Mouse (Mus musculus): Measurements from ENCODE around the gene Pfkm.

The Pfkm gene

DNA sequence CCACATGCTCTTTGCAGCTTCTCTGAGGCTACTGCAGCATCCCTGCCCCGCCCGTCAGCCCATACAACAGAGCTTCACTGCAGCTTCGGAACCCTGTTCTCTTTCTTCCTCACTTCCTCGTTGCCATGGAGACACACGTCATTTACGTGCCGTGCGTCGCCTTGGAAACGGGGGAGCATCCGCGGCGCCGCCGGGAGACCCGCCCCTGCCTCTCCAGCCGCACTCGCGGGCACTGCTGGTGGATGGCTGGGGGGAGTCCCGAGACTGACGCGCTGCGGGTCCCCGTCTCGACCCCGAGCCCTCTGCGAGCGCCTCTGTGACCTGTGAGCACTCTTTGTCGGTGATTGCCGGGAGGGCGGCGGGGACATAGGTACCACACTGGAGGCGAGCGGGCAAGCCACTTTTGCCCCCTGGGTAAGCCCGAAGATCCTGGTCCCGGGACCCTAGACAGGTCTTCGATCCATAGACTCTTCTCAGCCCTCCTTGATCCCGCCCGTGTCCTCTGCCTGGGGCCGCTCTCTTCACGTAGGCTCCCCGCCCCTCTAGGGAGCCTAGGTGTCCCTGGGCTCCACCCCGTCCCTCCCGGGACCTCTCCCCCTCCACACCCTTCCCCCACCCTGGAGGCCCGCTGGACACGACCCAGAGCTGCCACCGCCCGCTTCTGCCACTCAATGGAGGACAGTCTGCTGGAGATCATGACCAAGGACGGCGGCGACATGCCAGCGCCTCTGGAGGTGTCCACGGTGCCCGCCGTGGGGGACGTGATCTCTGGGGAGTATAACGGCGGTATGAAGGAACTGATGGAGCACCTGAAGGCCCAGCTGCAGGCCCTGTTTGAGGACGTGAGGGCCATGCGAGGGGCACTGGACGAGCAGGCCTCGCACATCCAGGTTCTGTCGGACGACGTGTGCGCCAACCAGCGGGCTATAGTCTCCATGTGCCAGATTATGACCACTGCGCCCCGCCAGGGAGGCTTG is 75.5 kb downstream of the Pfkm start:
- intact Hi-C loops (cut with DNase I): no loop called here

DNA sequence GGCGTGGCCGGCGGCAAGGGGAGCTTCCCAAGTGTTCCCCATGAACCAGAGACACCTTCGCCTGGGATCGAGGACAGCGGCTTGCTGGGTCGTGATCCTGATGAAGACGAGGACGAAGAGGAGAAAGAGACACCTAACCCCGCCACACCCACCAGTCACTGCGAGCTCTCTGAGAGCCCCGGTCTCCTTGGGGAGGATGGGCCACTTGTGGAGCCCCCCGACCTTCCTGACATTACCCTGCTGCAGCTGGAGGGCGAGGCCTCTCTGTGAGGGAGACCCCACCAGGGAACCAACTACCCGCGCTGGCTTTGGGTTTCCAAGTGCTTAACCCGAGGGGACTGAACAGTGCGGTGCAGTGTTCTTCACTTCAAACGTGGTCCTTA is 76.2 kb downstream of the Pfkm start:
- intact Hi-C loops (cut with DNase I): no loop called here

DNA sequence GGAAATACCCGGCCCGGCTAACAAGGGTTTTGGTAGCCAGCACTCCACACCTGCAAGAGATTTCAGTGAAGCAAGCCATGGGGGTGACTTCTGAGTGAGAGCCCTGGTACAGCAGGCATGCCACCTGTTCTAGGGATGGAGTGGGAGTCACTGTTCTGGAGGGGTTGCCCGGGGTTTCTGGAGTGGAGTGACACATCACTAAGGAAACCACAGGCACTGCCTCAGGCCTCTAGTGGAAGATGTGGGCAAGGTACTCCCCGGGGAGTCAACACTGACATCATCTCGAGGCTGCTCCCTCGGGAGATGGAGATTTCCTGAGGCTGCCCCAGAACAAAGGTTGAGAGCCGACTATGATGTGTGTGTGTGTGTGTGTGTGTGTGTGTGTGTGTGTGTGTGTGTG is 78.0 kb downstream of the Pfkm start:
- intact Hi-C loops (cut with DNase I): loop anchor here (5.0 kb wide), 1 partner anchor 83 kb away; no protein-coding TSS in a partner anchor

DNA sequence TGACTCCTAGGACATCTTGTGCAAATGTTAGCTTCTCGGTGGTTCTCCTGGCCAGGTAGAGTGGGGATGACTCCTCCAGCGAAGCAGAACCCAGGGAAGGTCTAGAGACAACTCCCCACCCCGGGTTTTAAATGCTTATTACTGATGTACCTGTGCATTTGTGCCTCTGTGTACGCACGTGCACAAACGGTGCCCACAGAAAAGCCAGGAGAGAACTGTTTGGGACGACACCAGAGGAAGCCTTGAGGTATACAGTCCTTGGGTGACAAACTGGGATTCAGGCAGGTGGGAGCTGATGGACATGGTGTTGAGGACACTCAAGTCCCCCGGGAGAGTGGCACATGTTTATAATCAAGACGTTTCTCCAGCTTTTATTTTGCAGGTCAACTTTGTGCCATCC is 78.5 kb downstream of the Pfkm start:
- intact Hi-C loops (cut with DNase I): loop anchor here (5.0 kb wide), 1 partner anchor 84 kb away; no protein-coding TSS in a partner anchor

DNA sequence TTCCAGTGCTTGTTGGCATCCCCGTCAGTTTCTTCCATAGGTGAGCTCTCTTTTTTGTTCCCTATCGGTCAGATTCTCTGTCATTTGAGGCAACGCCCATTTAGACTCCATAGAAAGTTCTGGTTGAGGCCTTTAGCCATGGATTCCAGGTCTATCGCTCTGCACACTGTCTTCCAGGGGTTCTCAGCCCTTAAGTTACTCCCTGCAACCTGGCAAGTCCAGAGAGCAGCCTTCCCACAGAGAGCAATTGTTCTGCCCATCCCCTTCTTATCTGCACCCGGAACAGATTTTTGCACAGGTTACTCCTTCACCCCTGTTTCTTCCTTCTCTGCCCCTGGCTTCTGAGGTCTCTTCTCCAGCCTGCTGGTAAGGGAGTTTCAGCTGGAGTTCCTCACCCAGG is 79.7 kb downstream of the Pfkm start:
- intact Hi-C loops (cut with DNase I): loop anchor here (5.0 kb wide), 1 partner anchor 85 kb away; no protein-coding TSS in a partner anchor

DNA sequence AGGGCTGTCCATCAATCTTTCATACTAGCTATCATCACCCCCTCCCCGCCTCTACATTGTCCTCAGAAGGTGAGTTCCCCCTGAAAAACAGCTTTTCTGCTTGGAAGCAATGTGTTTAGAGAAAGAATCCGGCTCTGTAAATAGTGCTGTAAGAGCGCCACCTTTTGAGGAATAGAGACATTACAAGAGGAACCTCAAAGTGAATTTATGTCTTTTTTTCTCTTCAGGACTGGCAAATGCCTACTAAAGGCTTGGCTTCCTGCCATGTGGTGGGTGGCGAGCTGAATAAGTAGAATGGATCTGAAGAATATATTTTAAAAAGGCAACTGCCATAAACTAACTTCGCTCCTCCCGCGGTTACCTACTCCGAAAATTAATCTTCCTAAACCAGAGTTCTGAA is 81.4 kb downstream of the Pfkm start:
- intact Hi-C loops (cut with DNase I): loop anchor here (5.0 kb wide), 1 partner anchor 87 kb away; no protein-coding TSS in a partner anchor

DNA sequence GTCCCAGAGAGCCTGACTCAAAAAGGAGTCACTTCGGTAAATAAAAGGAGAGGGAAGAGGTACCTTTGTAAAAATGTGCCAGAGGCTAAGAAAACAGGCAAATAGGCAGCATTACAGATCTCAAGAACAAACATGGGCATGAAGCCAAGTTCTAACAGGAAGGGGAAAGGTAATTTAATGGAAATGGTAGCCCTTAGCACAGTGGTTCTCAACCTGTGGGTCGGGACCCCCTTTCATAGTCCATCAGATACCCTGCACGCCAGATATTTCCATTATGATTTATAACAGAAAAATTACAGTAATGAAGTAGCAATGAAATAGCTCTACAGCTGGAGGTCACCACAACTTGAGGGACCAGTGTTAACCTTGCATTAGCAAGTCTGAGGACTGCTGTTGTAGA is 84.9 kb downstream of the Pfkm start:
- intact Hi-C loops (cut with DNase I): no loop called here

DNA sequence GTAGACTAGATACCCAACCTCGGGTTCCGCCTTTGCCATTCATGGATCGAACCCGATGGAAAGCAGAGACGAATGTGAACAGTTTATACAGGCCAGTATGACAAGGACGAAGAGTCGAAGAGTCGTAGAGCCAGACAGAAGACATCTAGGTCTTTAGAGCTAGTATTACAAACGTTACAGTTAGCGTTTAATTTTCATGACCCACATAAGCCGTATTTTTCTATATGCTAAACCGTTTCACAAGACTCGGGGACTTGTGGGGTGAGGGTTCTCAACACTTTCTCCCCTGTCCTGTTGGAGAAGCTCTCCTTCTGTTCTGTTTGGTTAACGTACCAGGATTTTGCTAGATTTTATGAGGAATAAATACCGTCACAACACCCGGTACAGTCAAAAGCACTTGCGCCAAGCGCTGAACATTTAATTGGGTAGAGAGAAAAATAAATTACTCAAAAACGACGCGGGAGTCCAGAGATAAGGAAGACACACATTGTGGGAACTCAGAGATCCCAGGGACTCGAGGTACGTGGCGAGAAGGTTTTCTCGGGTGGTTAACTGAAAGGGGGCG is 88.3 kb downstream of the Pfkm start:
- intact Hi-C loops (cut with DNase I): loop anchor here (5.0 kb wide), 1 partner anchor 212 kb away; no protein-coding TSS in a partner anchor

DNA sequence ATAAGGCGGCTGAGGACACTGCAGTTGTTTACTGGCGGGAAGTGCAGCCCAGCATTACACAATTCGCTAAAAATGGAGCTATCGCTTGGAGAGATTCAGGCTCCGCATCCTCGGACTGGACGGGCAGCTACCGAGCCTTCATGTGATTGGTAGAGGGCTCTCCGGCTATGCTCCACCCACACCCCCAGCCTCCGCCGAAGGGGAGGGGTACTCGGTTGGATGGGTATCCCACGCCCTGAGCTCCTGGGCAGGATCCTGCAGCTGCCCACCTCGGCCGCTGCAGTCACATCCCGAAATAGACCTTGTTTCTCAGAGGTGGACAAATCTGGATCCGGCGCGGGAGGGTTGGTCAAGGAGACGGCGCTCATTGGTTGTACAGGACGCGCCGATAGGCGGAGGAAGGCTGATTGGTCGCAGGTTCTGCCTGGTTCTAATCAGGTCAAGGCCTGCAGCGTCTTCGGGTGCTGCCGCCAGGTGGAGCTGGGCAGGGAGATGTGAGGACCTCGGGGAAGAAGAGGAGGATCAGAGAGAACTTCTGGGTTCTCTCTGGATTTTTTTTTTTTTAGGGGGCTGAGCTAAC is 88.8 kb downstream of the Pfkm start:
- intact Hi-C loops (cut with DNase I): loop anchor here (5.0 kb wide), 1 partner anchor 211 kb away; no protein-coding TSS in a partner anchor
